Mouse (Mus musculus): ENCODE measurements around the gene Ate1.
"Not testable (repeated sequence)": the region's sequence is repeated elsewhere in the genome, so short reads cannot be mapped to it uniquely, and the experiment has no call there.

Gene Ate1

DNA sequence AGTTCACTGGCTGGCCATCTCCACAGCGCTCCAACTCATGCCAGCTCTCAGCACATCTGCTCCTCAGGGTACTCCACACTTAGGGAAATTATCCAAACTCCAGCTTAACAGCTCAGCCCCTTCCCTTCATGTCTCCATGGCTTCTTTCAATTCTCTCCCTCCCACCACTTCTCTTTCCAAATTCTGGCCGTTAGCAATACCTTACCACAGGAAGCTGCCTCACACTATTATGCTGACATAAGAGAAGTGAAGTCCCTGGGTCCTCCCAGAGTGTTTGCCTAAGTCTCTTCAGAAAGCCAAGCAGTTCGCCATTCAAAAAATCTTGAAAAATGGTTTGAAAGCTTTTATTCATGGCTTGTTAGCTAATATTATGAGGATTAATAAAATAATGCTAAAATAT, 46.3 kb downstream of the Ate1 start:
- ChIA-PET CTCF (interaction anchor here in 1 of 4 experiments (0.9 kb wide), 1 partner anchor 288 kb away, joined by 4 read pairs; no protein-coding TSS in a partner anchor), POLR2A (interaction anchor here in 1 of 4 experiments (1.0 kb wide), 1 partner anchor 47 kb away, joined by 3 read pairs; no protein-coding TSS in a partner anchor)

DNA sequence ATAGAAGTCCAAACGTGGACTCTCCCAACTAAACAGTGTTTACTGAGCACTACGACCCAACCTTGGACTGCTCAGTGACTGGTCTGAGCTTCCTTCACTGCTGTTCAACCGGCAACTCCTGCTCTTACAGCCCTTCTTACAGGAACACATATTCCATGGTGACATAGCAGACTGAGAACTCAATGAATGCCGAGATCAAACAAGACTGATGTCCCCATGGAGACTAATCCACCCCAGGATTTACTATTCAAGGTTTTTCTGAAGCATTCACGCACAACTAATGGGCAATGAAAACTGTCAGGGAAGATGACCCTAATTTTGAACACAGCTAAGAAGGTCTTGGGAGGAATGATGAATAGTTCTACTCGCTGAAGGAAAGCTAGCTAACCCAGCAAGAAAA, 47.5 kb downstream of the Ate1 start:
- POLR2A ChIA-PET = interaction anchor here in 2 of 4 experiments (0.6 to 1.3 kb wide), 2 partner anchors 13 to 15 kb away, joined by 3 to 4 read pairs; no protein-coding TSS in a partner anchor
- CTCF ChIA-PET = interaction anchor here in 1 of 4 experiments (0.5 kb wide), 1 partner anchor 148 kb away, joined by 3 read pairs; no protein-coding TSS in a partner anchor

DNA sequence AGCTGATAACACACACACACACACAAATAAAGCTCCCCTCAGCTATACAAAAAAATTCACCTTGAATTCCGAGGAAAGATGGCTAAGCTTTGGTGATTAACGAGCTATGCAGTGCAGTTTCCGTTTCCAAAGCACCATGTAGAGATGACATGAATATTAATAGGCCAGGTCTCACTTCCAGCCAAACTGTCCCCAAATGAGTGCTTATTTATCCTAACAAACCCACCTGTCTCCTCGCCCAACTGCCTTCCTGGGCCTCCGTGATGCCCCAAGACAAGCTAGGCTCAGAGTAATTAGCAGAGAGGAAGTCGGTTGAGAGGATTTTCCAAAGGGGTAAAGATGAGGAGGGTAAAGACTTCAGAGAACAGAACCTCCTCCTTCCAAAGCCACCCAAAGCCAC, 49.1 kb downstream of the Ate1 start:
- ChIA-PET CTCF (interaction anchor here in 2 of 4 experiments (0.5 to 0.7 kb wide), 2 partner anchors 76 to 134 kb away, joined by 3 read pairs; no protein-coding TSS in a partner anchor), POLR2A (no interaction called here)

DNA sequence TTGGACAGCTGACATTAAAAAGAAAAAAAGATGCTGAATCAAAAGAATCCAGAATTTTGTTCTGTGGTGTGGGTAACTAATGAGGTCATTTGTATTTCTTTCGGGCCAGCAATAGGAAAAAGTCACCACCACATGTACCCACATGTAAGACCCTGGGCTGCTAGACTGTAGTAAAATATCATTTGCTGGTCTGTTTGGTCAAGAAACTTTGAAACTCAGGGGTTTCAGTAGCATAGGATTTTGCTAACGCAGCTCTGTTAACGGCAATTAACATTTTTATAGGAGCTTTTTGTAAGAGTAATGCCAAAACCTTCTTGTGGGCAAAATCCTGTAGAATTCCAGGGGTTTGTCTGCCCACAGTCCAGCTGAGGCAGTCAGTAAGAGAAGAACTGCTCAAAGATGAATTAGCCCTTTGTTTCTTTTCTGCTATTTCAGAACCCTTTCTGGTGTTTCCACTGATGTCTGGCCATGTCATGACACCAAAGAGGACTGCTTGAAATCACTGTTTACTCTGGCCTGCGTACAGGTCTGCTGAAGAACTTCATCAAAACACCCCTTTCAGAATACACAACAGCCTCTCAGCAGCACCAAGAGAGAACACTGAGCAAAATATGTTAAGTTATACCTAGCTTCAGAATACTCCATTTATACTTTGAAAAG, 64.5 kb downstream of the Ate1 start:
- CTCF ChIA-PET = no interaction called here

DNA sequence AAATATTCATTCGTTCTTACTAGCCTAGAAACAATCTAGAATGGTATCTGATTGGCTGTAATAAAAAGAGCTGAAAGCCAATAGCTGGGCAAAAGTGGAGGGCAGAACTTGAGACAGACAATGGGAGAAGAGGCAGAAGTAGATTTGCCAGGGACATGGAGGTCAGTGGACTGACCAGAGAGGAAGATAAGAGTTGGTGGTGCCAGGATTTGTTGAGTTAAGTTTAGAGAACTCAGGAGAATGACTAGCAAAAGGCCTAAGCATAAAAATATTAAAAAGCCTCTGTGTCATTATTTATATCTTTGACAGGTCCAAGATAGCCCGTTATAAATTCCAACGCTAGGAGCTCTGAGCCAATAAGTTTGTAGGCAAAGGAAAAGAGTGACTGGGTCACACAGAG, 65.9 kb downstream of the Ate1 start:
- POLR2A ChIA-PET = interaction anchor here in 1 of 4 experiments (0.8 to 1.9 kb wide), 2 partner anchors 13 to 17 kb away, joined by 3 to 4 read pairs; no protein-coding TSS in a partner anchor
- CTCF ChIA-PET = no interaction called here

More for the DNA sequence above, 64.5 kb downstream of the Ate1 start:
- POLR2A ChIA-PET = interaction anchor here in 2 of 4 experiments (1.0 to 1.2 kb wide), 2 partner anchors 45 to 191 kb away, joined by 3 read pairs; no protein-coding TSS in a partner anchor

DNA sequence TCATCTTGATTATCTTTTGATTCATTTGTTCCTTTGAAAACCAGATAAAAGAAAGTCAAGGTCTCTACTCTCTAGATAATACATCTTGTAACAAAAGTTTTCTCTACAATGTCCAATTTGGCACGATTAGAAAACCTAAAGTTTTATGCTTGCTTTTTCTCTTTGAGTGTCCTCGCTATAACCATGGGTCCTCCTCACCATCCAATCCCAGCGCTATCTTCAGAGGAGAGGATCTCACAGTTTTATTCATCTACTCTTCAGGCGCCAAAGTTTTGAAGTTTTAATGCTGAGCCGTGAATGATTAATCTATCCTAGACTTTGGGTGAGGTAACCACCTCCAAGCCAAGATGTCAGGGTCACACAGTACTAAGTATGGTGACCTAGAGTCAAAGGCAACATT, 84.4 kb downstream of the Ate1 start:
- CTCF ChIA-PET = no interaction called here
- POLR2A ChIA-PET = no interaction called here

DNA sequence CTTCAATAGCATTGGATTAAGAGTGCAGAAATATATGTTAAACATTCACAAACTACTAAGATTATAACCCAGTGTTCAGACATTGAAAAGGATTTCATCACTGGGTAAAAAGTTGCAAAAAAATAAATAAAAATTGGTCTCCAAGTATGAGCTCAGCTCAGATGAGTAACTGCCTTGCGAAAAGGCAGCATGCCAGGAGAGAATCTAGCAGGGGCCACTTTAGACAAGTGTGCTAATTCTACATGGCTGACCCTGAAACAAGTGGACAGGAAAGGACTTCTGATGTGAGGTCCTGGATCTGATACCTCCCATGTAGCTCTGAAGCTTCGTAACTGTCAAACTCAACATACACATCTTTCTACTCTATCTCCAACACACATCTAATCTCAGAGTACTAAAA, 88.0 kb downstream of the Ate1 start:
- ChIA-PET POLR2A (no interaction called here), CTCF (interaction anchor here in 1 of 4 experiments (0.7 kb wide), 1 partner anchor 789 kb away, joined by 3 read pairs; no protein-coding TSS in a partner anchor)

DNA sequence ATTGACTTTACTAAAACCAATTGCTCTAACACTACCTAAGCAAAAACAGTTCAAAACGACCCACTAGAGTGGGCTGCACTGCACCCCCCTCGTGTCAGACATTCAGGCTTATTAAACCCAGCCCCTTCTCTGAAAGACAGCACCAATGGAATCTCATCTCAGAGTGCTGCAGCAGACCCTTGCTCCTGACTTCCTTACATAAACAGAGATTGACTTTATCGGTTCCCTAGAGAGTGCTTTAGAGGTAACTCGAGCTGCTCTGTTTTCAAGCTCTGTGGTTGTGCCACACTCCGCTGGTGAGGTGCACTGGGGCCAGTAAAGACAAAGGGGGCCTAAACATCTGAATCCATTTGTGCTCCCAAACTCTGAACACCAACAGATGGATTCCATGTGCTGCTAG, 93.6 kb downstream of the Ate1 start:
- ChIA-PET POLR2A (interaction anchor here in 2 of 4 experiments (0.6 to 1.3 kb wide), 7 partner anchors 10 to 123 kb away, joined by 3 to 5 read pairs (median 3); no protein-coding TSS in a partner anchor), CTCF (interaction anchor here in 1 of 4 experiments (0.6 kb wide), 1 partner anchor 436 kb away, joined by 3 read pairs; no protein-coding TSS in a partner anchor)

DNA sequence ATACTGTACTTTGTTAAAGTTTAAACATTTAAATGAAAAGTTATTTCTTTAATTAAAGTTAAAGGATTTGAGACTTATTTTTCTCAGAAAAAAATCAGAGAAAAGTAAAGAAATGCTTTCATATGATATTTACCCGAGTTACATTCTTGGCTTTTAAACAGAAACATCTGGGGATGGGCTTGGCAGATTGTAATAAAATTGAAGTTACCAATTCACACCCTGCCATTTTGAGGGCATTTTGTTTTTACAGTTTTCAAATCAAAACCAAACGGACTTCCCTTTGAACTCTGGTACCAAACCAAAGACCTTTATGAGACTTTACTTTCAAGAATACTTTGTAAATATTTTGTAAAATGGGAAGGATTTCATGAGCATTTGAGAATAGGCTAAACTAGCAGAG, 94.2 kb downstream of the Ate1 start:
- ChIA-PET CTCF (no interaction called here), POLR2A (interaction anchor here in 1 of 4 experiments (1.2 to 1.3 kb wide), 2 partner anchors 15 to 48 kb away, joined by 3 read pairs; no protein-coding TSS in a partner anchor)

DNA sequence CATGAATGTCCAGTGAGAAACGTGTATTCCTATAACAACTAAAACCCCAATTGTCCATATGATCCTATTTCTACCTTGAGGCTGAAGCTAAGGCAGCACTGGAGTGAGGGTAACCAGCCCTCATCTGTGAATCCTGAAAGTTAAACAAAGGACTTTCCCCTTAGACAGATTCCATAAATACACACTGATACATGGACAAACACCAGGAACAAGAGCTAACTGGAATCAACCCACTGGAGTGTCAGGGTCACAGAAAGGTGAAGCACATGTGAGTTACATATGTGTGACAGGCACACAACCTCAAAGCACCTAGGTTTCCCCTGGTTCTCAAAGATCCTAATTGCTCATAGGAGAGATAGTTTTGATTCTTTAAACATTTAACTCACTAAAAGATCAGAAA, 100.2 kb downstream of the Ate1 start:
- ChIA-PET CTCF (no interaction called here), POLR2A (no interaction called here)

DNA sequence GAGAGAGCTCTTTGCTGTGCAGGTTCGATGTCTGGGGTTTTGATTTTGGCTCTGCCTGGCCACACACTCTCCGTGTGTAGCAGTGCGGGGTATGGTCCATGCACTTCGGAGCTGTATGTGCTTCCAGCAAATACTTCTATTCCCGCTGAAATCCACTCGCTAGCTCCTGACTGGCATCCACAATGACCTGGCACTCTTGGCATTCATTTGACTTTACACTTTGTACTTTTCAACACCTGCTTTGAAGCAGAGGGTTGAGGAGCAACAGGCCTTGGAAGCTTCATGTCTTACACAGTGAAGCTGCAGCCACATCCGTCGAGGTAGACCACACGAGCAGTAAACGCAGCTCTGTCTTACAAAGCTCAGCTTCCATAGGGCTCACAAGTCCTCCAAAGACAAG, 112.5 kb downstream of the Ate1 start:
- ChIA-PET CTCF (interaction anchor here in 1 of 4 experiments (0.6 kb wide), 1 partner anchor 635 kb away, joined by 3 read pairs; no protein-coding TSS in a partner anchor), POLR2A (interaction anchor here in 1 of 4 experiments (1.5 kb wide), 1 partner anchor 11 kb away, joined by 4 read pairs; no protein-coding TSS in a partner anchor)

DNA sequence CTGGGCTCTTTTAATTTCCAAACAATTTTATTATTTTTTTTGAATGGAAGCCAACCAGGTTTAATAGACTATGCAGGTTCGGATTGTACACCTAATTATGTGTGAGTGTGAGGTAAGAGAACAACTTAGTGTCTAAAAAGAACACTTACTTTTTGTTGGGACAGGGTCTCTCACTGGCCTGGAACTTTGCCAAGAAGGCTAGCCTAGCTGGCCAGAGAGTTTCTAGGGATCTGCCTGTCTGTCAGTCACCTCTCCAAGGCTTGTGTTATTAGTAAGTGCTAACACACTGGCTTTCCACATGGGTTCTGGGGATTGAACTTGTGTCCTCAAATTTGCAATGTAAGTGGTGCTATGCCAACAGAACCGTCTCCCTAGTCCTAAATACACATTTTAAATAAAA, 116.8 kb downstream of the Ate1 start:
- POLR2A ChIA-PET = interaction anchor here in 1 of 4 experiments (0.6 kb wide), 1 partner anchor 59 kb away, joined by 3 read pairs; no protein-coding TSS in a partner anchor
- CTCF ChIA-PET = no interaction called here

DNA sequence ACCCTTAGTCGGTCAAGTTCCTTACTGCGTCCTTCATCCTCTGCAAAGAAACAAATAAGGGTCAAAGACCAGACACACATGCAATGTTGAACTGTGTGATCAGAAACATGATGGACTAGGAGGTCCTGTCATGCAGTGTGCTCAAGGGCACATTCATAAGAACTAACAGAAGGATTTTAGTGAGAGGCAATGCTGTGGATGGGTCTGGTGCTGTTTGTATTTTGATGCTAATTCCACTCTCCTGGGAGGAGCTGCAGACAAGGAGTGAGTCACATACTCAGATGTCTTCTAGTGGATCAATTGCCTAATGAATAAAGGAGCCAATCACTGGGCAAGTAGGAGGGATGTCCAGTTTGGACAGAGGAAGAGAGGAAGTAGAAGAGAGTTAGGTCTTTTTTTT, 125.5 kb downstream of the Ate1 start:
- ChIA-PET CTCF (interaction anchor here in 3 of 4 experiments (0.6 to 0.8 kb wide), 5 partner anchors 31 to 386 kb away, joined by 3 to 7 read pairs (median 6); no protein-coding TSS in a partner anchor), POLR2A (interaction anchor here in 3 of 4 experiments (0.6 to 1.0 kb wide), 6 partner anchors 15 to 799 kb away, joined by 3 to 8 read pairs (median 4); no protein-coding TSS in a partner anchor)

DNA sequence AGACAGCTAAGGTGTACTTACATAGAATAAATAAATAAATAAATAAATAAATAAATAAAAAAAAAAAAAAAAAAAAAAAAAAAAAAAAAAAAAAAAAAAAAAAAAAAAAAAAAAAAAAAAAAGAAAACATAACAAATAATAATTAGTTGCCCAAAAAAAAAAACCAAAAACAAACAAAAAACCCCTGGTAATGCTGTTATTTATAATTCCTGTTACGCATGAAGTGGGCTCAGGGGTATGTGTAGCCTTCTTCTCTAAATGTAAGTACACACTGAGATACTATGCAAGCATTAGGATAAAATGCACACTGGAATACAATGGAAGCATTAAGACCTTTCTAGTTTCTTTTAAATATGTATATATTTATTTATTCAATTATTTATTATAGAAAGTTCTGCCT, 130.1 kb downstream of the Ate1 start:
- POLR2A ChIA-PET, CTCF ChIA-PET: not testable (repeated sequence)

DNA sequence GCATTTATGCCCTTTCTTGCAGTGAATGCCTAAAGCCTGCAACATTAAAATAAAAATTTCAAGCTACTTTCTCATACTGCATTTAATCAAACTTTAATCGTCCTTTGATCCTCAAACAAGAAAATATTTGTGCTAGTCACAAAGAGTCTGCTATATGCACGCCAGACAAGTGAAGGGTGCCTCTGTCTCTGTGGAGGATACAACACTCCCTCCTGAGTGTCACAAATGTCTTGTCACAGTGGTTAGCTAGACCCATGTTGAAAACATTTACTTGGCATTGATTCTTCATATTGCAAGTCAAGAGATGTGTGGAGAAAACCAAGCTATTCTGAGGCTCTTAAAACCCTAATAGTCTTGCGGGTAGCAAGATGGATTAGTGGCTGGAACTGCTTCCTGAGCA, 133.9 kb downstream of the Ate1 start:
- ChIA-PET CTCF (interaction anchor here in 1 of 4 experiments (0.7 kb wide), 1 partner anchor 113 kb away, joined by 3 read pairs; no protein-coding TSS in a partner anchor), POLR2A (interaction anchor here in 1 of 4 experiments (1.3 kb wide), 1 partner anchor 18 kb away, joined by 3 read pairs; no protein-coding TSS in a partner anchor)

DNA sequence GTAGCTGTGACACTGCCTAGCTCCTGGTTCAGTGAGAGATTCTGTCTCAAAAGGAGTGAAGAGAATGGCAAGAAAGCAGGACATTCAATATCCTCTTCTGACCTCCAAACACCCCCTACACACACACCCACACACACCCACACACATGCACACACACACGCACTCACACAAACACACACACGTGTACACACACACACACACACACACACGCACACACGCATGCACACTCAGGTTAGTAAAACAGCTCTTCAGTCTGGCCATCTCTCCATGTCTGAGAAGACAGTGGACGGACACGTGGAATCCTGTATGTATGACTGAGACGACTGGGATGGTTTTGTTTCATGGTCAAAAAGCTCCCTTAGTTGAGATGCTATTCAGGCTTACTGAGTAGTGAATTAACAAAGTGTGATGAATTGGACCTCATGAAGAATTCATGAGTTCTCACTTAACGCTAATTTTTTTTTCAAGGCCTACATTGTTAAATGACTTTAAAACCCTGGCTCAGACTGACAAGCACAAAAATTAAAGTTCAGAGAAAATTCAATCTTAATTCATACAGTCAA, 134.4 kb downstream of the Ate1 start:
- ChIA-PET POLR2A (interaction anchor here in 2 of 4 experiments (0.8 to 1.3 kb wide), 2 partner anchors 17 to 22 kb away, joined by 3 read pairs; no protein-coding TSS in a partner anchor), CTCF (interaction anchor here in 2 of 4 experiments (0.7 to 0.8 kb wide), 2 partner anchors 17 to 112 kb away, joined by 3 read pairs; no protein-coding TSS in a partner anchor)

DNA sequence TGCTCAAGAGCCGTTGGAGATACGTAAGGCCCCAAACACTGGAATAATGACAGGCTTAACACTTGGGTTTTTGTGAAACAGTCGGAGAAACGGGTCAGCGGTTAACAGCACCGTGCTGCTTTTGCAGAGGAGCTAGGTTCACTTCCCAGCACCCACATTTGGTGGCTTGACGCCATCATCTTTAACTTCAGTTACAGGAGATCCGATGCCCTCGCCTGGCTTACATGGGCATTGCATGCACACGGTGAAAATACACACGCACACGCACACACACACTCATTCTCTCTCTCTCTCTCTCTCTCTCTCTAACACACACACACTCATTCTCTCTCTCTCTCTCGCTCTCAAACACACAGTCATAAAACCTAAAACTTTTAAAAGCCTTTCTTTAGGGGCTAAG, 138.0 kb downstream of the Ate1 start:
- POLR2A ChIA-PET = interaction anchor here in 1 of 4 experiments (0.6 kb wide), 1 partner anchor 157 kb away, joined by 3 read pairs; no protein-coding TSS in a partner anchor
- CTCF ChIA-PET = interaction anchor here in 3 of 4 experiments (0.6 to 1.5 kb wide), 7 partner anchors 45 to 729 kb away, joined by 3 to 6 read pairs (median 4); no protein-coding TSS in a partner anchor

DNA sequence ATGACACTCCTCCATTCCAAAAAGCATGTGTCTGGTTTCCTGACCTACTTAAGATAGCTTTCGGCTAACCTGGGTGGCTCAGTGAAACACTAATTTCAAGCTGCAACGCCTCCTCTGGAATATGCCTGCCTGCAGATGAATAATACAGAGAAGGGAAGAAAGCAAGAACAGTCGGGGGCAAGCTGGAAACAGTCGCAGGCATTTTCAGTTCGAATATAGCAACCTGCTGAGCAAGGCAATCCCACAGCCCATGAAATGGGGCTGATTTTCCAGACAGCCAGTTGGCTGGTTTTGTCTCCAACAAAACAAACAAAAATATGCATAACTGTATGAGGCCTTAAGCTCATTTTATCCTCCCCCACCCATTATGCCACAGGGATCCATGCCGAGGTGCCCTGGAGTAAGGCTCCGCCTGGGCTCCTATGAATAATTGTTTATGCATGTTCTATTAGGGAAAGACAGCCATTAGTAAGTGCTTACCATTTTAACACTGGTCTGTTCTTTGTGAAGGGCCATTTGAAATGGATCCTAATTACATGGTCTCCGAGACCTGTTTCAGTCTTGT, 138.7 kb downstream of the Ate1 start:
- POLR2A ChIA-PET = interaction anchor here in 2 of 4 experiments (0.6 to 1.2 kb wide), 3 partner anchors 12 to 156 kb away, joined by 3 to 5 read pairs (median 4); no protein-coding TSS in a partner anchor
- CTCF ChIA-PET = interaction anchor here (0.5 to 1.5 kb wide), 19 partner anchors 23 to 1632 kb away, joined by 3 to 14 read pairs (median 4); no protein-coding TSS in a partner anchor
